Mouse (Mus musculus) midbrain, embryonic 11.5 days (tissue): ENCODE measurements around the gene Mrpl53. TPM values are rescaled to one million over a fixed set of nuclear protein-coding genes. Genes with fewer than 3 reads are reported as not detected.
A peak's percentile ranks its signal among the peaks of the same experiment; 100 is the strongest.

Source experiments
- ATAC-seq: fragments of 200-750 bp; cut with Nextera tagmentation; 2 replicates; pipeline ENCODE4 v1.8.0; 2017; ENCODE audit warnings: moderate TSS enrichment, moderate library complexity; ENCODE audit not compliant: low FRiP score
- DNase-seq: peaks from one replicate; pipeline ENCODE4 v3.0.0; 2015; ENCODE audit warnings: low spot score; ENCODE audit errors: missing footprints
- H3K27ac ChIP-seq: fragments of 300-500 bp; sonication (generic); 2 replicates; pipeline ENCODE4 v1.5.1; 2014; ENCODE audit warnings: low read depth, low read length
- H3K27me3 ChIP-seq: fragments of 300-500 bp; sonication (generic); 2 replicates; pipeline ENCODE4 v1.6.1; 2014; ENCODE audit warnings: mild to moderate bottlenecking, low read length, moderate library complexity, mixed read lengths; ENCODE audit not compliant: control insufficient read depth, insufficient read depth
- H3K36me3 ChIP-seq: fragments of 300-500 bp; sonication (generic); 2 replicates; pipeline ENCODE4 v1.6.1; 2014; ENCODE audit warnings: mild to moderate bottlenecking, low read length, moderate library complexity, mixed read lengths; ENCODE audit not compliant: control insufficient read depth, insufficient read depth
- H3K4me1 ChIP-seq: fragments of 300-500 bp; sonication (generic); 2 replicates; pipeline ENCODE4 v1.6.1; 2014; ENCODE audit warnings: low read length; ENCODE audit not compliant: control insufficient read depth, insufficient read depth
- H3K4me2 ChIP-seq: fragments of 300-500 bp; sonication (generic); 2 replicates; pipeline ENCODE4 v1.6.1; 2014; ENCODE audit warnings: mild to moderate bottlenecking, moderate library complexity
- H3K4me3 ChIP-seq: fragments of 300-500 bp; sonication (generic); 2 replicates; pipeline ENCODE4 v1.5.1; 2014; ENCODE audit warnings: low read depth, low read length
- H3K9ac ChIP-seq: fragments of 300-500 bp; sonication (generic); 2 replicates; pipeline ENCODE4 v1.6.1; 2014; ENCODE audit warnings: low read length
- H3K9me3 ChIP-seq: fragments of 300-500 bp; sonication (generic); 2 replicates; pipeline ENCODE4 v1.6.1; 2016; ENCODE audit warnings: low read length; ENCODE audit not compliant: control insufficient read depth
- WGBS: fragments of 180-500 bp; shearing (Covaris S2); extraction: QIAGEN DNeasy Blood & Tissue Kit; methylation state at CpG from one replicate; pipeline ENCODE4 v1.1.7; 2014; 5-methylcytosine and 5-hydroxymethylcytosine counted together
- polyA plus RNA-seq: library from polyadenylated mRNA; unstranded; fragments of >200 nt; fragmentation: Nextera tagmentation; extraction: Ambion mirVana; gene quantifications from 2 replicates; pipeline ENCODE4 v1.2.1, GENCODE M21; 2014

Mrpl53 gene
- polyA plus RNA-seq, 1 experiment from 2014 or later: 130 TPM

GRCm38 (mm10) chr6:83087205-83087925 lies 21.5 kb upstream of the Mrpl53 start:
- Histone ChIP-seq H3K9ac (no peak overlapping the region), H3K4me2 (peak overlapping the region; percentile 30), H3K27ac (no peak overlapping the region), H3K4me3 (peak overlapping the region; percentile 11; the same call in 1 of the 2 replicates), H3K27me3 (peaks cover 68% of the 10 kb centered on the region), H3K36me3 (no peaks in the 10 kb centered on the region), H3K9me3 (no peaks in the 10 kb centered on the region), H3K4me1 (0 out of 2 replicates have a peak, but pooled peaks cover 3% of the 10 kb centered on the region)
- WGBS: under 1% methylated on average over 47 of the region's 47 CpGs
- no peak for ATAC-seq
- peak; percentile 85 for DNase-seq

- Histone ChIP-seq H3K9me3 (no peaks in the 10 kb centered on the region), H3K36me3 (no peaks in the 10 kb centered on the region), H3K27ac (no peak overlapping the region), H3K4me3 (peak overlapping the region; percentile 11; the same call in 1 of the 2 replicates), H3K27me3 (peaks cover 65% of the 10 kb centered on the region), H3K9ac (no peak overlapping the region), H3K4me1 (0 out of 2 replicates have a peak, but pooled peaks cover 3% of the 10 kb centered on the region), H3K4me2 (peak overlapping the region; percentile 30; the same call in 1 of the 2 replicates)
- ATAC-seq: no peak
- peak; percentile 94 for DNase-seq
- WGBS: 2% methylated on average over 9 of the region's 9 CpGs
These were observed 20.9 kb upstream of the Mrpl53 start for GRCm38 (mm10) chr6:83087926-83088260.

DNA sequence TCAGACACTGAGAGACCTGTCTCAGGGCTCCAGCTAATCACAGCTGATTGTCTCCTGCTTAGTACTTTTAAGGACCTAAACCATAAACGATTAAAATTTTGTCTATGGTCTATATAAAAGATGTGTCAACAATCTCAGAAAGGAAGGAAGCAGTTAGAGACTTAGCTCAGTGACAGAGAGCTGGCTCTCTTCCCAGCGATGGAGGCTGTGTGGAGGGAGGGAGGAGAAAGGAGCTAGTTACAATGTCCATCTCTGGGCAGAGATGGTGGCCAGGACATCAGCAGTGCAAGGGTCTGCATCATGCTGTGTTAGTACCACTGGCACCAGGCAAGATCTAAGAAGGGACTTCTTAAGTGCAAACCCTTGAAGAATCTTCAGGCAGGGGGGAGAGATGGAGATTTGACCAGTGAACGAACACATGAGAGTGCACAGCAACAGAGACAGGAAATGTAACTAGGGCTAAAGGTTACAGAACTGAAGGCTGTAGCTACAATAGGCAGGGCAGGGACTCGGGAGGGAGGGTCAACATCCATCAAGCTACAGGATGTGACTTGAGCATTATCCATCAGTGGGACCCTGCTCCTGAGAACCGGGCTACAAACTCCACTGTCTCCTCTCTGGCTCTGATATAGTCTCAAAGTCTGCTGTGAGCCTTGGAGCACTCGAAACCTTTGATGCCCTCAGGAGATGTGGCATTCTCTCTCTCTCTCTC lies 16.3 kb upstream of the Mrpl53 start:
- Histone ChIP-seq H3K27ac (no peak overlapping the region), H3K36me3 (no peaks in the 10 kb centered on the region), H3K9ac (no peak overlapping the region), H3K4me1 (0 out of 2 replicates have a peak, but pooled peaks cover 2% of the 10 kb centered on the region), H3K4me3 (no peak overlapping the region), H3K27me3 (peaks cover 19% of the 10 kb centered on the region), H3K4me2 (no peak overlapping the region), H3K9me3 (no peaks in the 10 kb centered on the region)
- WGBS: 47% methylated on average over 6 of the region's 6 CpGs
- no peak for ATAC-seq
- no peak for DNase-seq

DNA sequence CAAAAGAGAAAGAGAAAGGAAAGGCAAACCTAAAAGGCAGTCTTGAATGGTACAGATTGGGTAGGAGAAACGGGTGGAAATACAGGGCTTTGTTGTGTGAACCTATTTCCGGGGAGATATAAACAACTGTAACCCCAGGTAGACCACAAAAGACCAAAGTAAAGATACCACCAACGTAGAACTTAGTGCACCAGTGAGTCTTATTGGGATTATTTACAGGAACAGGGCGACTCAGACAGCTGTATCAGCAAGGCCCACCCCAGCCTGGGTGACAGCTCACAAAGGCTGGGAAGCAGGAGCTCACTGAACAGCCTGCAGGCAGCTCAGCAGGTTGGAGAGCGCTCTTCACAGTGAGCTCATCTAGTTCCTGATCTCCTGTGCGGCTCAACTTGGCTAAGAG lies 12.9 kb upstream of the Mrpl53 start:
- Histone ChIP-seq H3K4me2 (no peak overlapping the region), H3K9me3 (no peaks in the 10 kb centered on the region), H3K36me3 (no peaks in the 10 kb centered on the region), H3K4me3 (no peak overlapping the region), H3K27me3 (no peaks in the 10 kb centered on the region; the same call in 1 of the 2 replicates), H3K27ac (no peak overlapping the region), H3K9ac (no peak overlapping the region), H3K4me1 (no peaks in the 10 kb centered on the region)
- DNase-seq (no peak), ATAC-seq (no peak)
- WGBS: 42% methylated on average over 6 of the region's 6 CpGs

- Histone ChIP-seq H3K4me3 (no peak overlapping the region), H3K36me3 (no peaks in the 10 kb centered on the region), H3K27me3 (peaks cover 7% of the 10 kb centered on the region; the same call in 1 of the 2 replicates), H3K9ac (no peak overlapping the region), H3K27ac (no peak overlapping the region), H3K4me1 (peaks cover 11% of the 10 kb centered on the region), H3K9me3 (no peaks in the 10 kb centered on the region), H3K4me2 (no peak overlapping the region)
- no peak for ATAC-seq
- DNase-seq: no peak
- WGBS: 69% methylated on average over 2 of the region's 2 CpGs
These were observed 10.4 kb upstream of the Mrpl53 start for GRCm38 (mm10) chr6:83098411-83098810.

DNA sequence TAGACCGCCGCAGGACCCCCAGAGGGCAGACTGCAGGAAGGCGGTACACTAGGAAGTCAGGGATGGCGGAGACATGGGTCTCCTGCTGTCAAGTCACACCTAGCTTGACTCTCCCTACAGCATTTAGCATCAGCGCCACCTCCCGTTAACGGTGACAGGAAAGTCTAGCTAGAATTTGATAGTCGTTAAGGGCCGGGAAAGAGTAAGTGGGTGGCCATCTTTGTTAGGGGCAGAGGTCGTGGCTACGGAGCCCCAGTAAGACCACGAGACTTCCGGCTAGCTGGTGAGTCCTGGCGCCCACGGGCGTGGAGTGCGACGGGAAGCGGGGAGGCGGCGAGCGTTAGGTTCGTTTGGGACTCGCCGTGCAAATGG lies 7.5 kb upstream of the Mrpl53 start, which contains the start of the genes Ccdc142 and Gm42688:
Gene Ccdc142 (plus strand): TSS at position 286 of the 372 bp plus-strand sequence.
Gene Gm42688 (plus strand): TSS at position 302 of the 372 bp plus-strand sequence.
- Histone ChIP-seq H3K9ac (peak within 1 kb of the TSS; percentile 75), H3K36me3 (no peaks in the 10 kb centered on the region), H3K27ac (peak within 1 kb of the TSS; percentile 58), H3K4me1 (peaks cover 13% of the 10 kb centered on the region), H3K9me3 (no peaks in the 10 kb centered on the region), H3K4me3 (peak within 1 kb of the TSS; percentile 72), H3K27me3 (peaks cover 9% of the 10 kb centered on the region; the same call in 1 of the 2 replicates), H3K4me2 (peak within 1 kb of the TSS; percentile 99)
- under 1% methylated on average over 25 of the region's 25 CpGs for WGBS
- peak; percentile 87 for ATAC-seq
- DNase-seq: peak; percentile 96

DNA sequence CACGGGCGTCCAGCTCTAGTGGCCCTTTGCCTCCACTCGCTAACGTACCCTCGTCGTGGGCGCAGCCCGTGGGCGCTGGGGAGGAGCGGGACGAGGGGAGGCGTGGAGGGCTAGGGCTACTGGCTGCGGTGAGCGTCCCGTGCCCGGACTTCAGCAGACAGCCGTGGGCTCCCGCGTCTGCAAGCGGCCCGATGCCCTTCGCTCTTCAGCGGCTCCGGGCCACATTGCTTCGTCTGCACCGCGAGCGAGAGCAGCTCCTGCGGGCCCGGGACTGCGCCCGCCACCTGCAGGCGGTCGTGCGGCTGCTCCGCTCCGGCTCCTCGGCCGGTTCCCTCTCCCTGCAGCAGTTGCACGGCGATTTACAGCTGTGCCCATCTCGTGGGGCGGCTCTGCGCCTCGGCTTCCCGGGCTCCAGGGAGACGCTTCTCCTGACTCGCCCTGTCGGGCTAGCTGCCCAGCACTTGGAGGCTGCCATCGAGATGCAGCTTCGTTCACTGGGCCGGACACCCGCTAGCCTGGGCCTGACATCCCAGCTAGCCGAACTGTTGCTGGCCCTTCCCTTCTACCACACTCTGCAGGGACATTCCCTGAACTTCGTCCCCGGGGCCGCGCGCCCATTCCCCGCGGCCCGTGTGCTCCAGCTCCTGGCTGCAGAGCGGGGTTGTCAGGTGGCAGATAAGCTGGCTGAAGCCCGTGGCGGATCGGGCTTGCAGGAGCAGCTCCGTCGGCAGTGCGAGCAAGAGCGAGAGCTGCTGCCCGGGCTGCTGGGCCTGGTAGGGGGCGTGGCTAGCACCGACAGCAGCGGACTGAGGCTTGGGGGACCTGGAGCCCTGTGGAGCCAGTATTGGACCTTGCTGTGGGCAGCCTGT lies 6.9 kb upstream of the Mrpl53 start:
- peaks cover 13% of the 10 kb centered on the region for H3K4me1 ChIP-seq
- DNase-seq: peak; percentile 98
- under 1% methylated on average over 74 of the region's 74 CpGs for WGBS
- H3K27me3 ChIP-seq: peaks cover 9% of the 10 kb centered on the region; the same call in 1 of the 2 replicates
- no peaks in the 10 kb centered on the region for H3K36me3 ChIP-seq
- H3K9ac ChIP-seq: peak overlapping the region; percentile 75
- peak overlapping the region; percentile 99 for H3K4me2 ChIP-seq
- peak overlapping the region; percentile 58 for H3K27ac ChIP-seq
- H3K4me3 ChIP-seq: peak overlapping the region; percentile 72
- no peaks in the 10 kb centered on the region for H3K9me3 ChIP-seq
- peak; percentile 80 for ATAC-seq

DNA sequence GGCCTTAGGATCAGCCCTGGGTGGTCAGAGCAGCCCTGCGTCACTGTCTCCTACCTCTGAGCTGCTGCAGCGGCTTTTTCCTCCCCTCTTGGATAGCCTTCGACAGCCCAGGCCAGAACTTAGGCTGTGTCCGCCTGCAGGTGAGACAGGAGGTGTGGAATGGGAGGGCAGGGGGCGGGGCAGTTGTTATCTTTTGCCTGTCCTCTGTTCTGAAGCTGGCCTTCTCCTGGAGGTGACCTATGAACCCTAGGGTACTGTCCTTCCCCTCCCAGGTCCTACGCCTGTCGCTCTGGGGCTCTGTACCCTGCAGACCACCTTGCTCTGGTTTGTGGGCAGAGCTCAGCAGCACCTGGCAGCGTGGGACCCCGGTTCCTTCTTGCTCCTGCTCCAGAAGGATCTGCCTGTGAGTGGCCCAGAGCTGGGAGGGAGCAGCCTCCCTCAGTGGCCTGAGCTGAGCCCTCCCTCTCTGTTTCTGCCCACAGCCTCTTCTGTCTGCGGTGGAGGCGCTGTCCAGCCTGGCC lies 5.7 kb upstream of the Mrpl53 start:
- Histone ChIP-seq H3K27ac (no peak overlapping the region), H3K27me3 (peaks cover 9% of the 10 kb centered on the region; the same call in 1 of the 2 replicates), H3K36me3 (no peaks in the 10 kb centered on the region), H3K4me3 (no peak overlapping the region), H3K4me2 (peak overlapping the region; percentile 99; the same call in 1 of the 2 replicates), H3K9me3 (no peaks in the 10 kb centered on the region), H3K9ac (peak overlapping the region; percentile 5; the same call in 1 of the 2 replicates), H3K4me1 (peaks cover 18% of the 10 kb centered on the region)
- ATAC-seq (no peak), DNase-seq (no peak)
- 47% methylated on average over 11 of the region's 11 CpGs for WGBS
